Mouse (Mus musculus) small intestine, adult 2 months (tissue): ENCODE measurements around the gene Spata3. TPM values are rescaled to one million over a fixed set of nuclear protein-coding genes. Genes with fewer than 3 reads are reported as not detected.
"Not testable (repeated sequence)": the region's sequence is repeated elsewhere in the genome, so short reads cannot be mapped to it uniquely, and the experiment has no call there.

ENCODE experiments used
- H3K27ac ChIP-seq: fragments of 200-500 bp; 2 replicates; pipeline ENCODE4 v1.5.1; 2012; ENCODE audit warnings: low read depth, low read length, control low read depth, inconsistent platforms; ENCODE audit not compliant: insufficient read depth
- H3K27me3 ChIP-seq: fragments of 200-500 bp; 2 replicates; pipeline ENCODE4 v1.6.1; 2012; ENCODE audit warnings: mild to moderate bottlenecking, moderate library complexity, low read length, inconsistent platforms; ENCODE audit not compliant: control insufficient read depth, insufficient read depth
- H3K36me3 ChIP-seq: fragments of 200-500 bp; 2 replicates; pipeline ENCODE4 v1.6.1; 2012; ENCODE audit warnings: mild to moderate bottlenecking, low read length, control low read depth, inconsistent platforms; ENCODE audit not compliant: control insufficient read depth, insufficient read depth
- H3K4me1 ChIP-seq: fragments of 200-500 bp; 2 replicates; pipeline ENCODE4 v1.6.1; 2012; ENCODE audit warnings: low read length, inconsistent platforms, mixed read lengths; ENCODE audit not compliant: control insufficient read depth, insufficient read depth, insufficient read length
- H3K4me3 ChIP-seq: fragments of 200-500 bp; 2 replicates; pipeline ENCODE4 v1.5.1; 2012; ENCODE audit warnings: low read depth, mild to moderate bottlenecking, control low read depth, inconsistent platforms, low read length, moderate library complexity
- CTCF ChIP-seq: fragments of 200-500 bp; IDR thresholded peaks from 2 replicates; pipeline ENCODE4 v1.5.1; 2012; ENCODE audit warnings: low read depth, mild to moderate bottlenecking, control low read depth, inconsistent platforms, low read length, moderate library complexity, mixed read lengths; ENCODE audit not compliant: insufficient replicate concordance, insufficient read length; ENCODE audit errors: extremely low read depth
- POLR2A ChIP-seq: fragments of 200-500 bp; IDR thresholded peaks from 2 replicates; pipeline ENCODE4 v1.6.1; 2012; ENCODE audit warnings: low read depth, mild to moderate bottlenecking, control low read depth, inconsistent platforms, low read length, moderate library complexity
- WGBS: fragments of 180-500 bp; shearing (Covaris S2); methylation state at CpG from one replicate; pipeline ENCODE4 v1.1.7; 2018; 5-methylcytosine and 5-hydroxymethylcytosine counted together
- polyA plus RNA-seq: library from polyadenylated mRNA; depleted of rRNA; stranded (reverse); fragments of >200 nt; gene quantifications from 2 replicates; pipeline ENCODE4 v1.2.3, GENCODE M21; 2012

Spata3 gene
- polyA plus RNA-seq, 1 experiment = not detected

DNA sequence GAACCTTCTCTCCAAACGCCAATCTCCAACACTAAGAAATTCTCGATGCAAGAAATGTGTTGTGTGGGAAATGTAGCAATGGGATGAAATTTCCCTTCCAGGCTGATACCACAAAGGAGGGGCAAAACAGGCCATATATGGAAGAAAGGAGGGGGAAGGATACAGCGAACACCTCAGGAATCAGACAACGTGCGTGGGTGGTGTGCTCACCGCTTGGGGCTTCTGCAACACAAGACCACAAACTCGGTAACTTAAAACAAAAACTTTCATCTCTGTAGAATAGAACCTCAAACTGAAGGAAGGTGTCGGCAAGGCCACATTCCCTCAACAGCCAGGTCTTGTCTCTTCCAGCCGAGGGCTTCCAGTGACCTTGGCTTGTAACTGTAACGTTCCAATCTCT, 11.1 kb upstream of the Spata3 start:
- H3K4me1 ChIP-seq = peaks cover 3% of the 10 kb centered on the region; the same call in 1 of the 2 replicates
- H3K36me3 ChIP-seq = no peaks in the 10 kb centered on the region
- no peak overlapping the region for H3K4me3 ChIP-seq
- H3K27me3 ChIP-seq = no peaks in the 10 kb centered on the region
- TF ChIP-seq POLR2A (no peak), CTCF (no peak)
- H3K27ac ChIP-seq = no peak overlapping the region
- 83% methylated on average over 10 of the region's 10 CpGs for WGBS

DNA sequence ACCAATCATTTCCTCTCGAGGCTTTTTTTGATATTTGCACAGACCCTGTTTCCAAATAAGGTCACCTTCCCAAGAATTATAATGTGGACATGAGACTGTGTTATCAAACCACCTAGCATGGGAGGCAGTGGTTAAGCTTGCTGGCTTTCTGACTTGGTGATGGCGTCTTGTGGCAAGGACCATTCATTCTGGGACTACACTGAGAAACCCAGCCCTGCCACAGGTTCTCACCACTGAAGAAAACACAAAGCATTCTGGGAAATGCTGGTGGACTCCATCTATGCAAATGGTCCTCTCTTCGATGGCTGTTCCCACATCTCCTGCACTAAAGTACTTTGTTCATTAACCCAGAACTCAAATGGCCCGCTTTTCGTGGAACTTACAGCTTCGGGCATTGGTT, 10.6 kb upstream of the Spata3 start:
- Histone ChIP-seq H3K27me3 (no peaks in the 10 kb centered on the region), H3K27ac (no peak overlapping the region), H3K4me3 (no peak overlapping the region), H3K36me3 (no peaks in the 10 kb centered on the region), H3K4me1 (peaks cover 3% of the 10 kb centered on the region; the same call in 1 of the 2 replicates)
- 86% methylated on average over 6 of the region's 6 CpGs for WGBS
- TF ChIP-seq POLR2A = no peak

GRCm38 (mm10) chr1:86007778-86008177, 8.8 kb upstream of the Spata3 start:
- Histone ChIP-seq H3K36me3 (no peaks in the 10 kb centered on the region), H3K4me3 (no peak overlapping the region), H3K27me3 (no peaks in the 10 kb centered on the region), H3K4me1 (peaks cover 3% of the 10 kb centered on the region; the same call in 1 of the 2 replicates), H3K27ac (no peak overlapping the region)
- WGBS = 2% methylated on average over 7 of the region's 7 CpGs
- TF ChIP-seq CTCF (peak; percentile 91; the same call in 1 of the 2 replicates), POLR2A (no peak)

DNA sequence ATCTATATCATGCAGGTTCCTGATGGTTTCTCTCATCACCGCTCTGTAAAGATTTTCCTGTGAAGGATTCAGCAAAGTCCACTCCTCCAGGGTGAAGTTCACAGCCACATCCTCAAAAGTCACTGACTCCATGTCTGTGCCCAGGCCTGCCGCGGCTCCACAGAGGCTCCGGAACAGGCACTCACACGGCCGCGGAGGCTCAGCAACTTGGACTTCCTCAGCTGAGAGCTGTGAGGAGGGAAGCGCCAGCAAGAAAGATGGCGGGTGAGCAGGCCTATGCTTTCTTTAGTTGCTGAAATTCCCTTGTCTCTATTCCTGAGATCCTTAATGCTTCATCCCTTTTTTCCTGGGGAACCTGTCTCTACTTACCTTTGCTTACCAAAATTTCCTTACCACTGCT, 858 bp upstream of the Spata3 start:
- not testable (repeated sequence) for H3K36me3 ChIP-seq, H3K4me3 ChIP-seq, H3K4me1 ChIP-seq, H3K27ac ChIP-seq
- WGBS = 99% methylated on average over 9 of the region's 9 CpGs
- peaks cover 24% of the 10 kb centered on the region for H3K27me3 ChIP-seq

- H3K4me1 ChIP-seq = peaks cover 5% of the 10 kb centered on the region; the same call in 1 of the 2 replicates
- H3K27me3 ChIP-seq = peaks cover 24% of the 10 kb centered on the region
- TF ChIP-seq CTCF = peak; percentile 24; the same call in 1 of the 2 replicates
- 0 out of 2 replicates have a peak, but pooled peaks have one; percentile 17 for TF ChIP-seq POLR2A
- peak overlapping the region; percentile 61 for H3K4me3 ChIP-seq
- WGBS = 3% methylated on average over 60 of the region's 60 CpGs
- H3K36me3 ChIP-seq = no peaks in the 10 kb centered on the region
- H3K27ac ChIP-seq = no peak overlapping the region
These were observed 1.8 kb downstream of the Spata3 start for GRCm38 (mm10) chr1:86018235-86019055.

DNA sequence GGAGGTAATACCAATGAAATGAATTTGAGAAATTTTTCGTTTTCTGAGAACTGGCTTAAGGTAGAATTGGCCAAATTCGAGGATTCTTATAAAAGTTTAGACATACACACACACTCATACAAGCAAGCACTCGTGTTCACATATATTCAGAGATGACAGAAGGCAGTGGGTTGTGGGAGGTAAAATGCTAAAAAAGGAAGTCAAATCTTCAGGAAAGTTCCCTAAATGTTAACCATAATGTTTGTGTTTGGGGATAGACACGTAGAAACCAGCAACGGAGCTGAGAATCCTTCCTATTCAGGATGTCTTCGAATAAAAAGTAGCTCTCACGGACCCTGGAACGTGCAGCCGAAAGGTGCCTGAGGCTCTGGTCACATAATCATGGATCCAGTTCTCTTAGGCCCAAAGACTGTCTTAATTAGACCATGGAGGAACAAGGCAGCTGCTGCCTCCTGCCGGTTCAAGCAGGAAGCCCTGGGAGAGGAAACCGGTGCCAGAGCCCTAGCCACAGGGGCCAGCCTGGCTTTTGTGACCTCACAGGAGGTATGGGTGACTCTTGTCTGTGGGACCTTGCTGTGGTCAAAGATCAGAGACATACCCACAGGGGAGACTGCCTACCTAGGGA, 4.9 kb downstream of the Spata3 start:
- Histone ChIP-seq H3K36me3 (no peaks in the 10 kb centered on the region), H3K4me1 (peaks cover 5% of the 10 kb centered on the region; the same call in 1 of the 2 replicates), H3K4me3 (no peak overlapping the region), H3K27me3 (peaks cover 24% of the 10 kb centered on the region), H3K27ac (no peak overlapping the region)
- 77% methylated on average over 11 of the region's 11 CpGs for WGBS
- no peak for TF ChIP-seq POLR2A
- peak; percentile 28; the same call in 1 of the 2 replicates for TF ChIP-seq CTCF

DNA sequence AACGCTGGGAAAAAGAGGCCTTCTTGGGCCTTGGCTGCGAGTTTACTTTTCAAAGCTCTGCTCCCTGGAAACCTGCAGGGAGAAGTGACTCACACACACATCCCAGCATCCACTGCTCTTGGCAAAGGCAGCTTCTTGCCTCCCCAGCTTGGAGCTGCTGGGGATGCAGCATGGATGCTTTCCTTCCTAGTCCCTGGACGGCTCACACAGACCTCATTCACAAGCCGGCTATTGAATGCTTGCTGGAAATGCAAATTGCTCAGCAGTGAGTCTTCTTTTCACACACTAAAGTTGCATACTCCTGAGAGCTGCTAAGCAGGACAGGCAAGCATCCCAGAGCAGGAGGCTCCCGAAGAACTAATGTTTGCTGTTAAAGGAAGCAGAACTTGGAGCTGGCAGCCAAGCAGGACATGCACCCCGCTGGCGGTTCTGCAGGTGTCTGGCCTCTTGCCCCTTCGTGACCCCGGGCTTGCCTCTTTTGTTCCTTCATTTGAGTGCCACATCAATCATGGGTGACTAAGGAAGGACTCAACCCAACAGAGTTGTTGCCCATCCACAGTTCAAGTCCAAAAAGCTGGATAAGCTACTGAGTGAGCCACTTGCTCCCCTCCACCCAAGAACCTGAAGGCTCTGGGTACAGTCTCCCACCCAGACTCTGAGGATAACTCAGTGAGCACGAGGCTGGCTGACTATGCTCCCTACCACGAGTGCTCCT, 15.8 kb downstream of the Spata3 start:
- Histone ChIP-seq H3K36me3 (no peaks in the 10 kb centered on the region), H3K4me3 (no peak overlapping the region), H3K27ac (no peak overlapping the region), H3K27me3 (no peaks in the 10 kb centered on the region), H3K4me1 (no peaks in the 10 kb centered on the region; the same call in 1 of the 2 replicates)
- TF ChIP-seq POLR2A (no peak), CTCF (no peak)
- 53% methylated on average over 11 of the region's 11 CpGs for WGBS
